Mouse (Mus musculus): ENCODE results near the gene Cacna1c.
"Not testable (repeated sequence)": the region's sequence is repeated elsewhere in the genome, so short reads cannot be mapped to it uniquely, and the experiment has no call there.

Cacna1c gene

DNA sequence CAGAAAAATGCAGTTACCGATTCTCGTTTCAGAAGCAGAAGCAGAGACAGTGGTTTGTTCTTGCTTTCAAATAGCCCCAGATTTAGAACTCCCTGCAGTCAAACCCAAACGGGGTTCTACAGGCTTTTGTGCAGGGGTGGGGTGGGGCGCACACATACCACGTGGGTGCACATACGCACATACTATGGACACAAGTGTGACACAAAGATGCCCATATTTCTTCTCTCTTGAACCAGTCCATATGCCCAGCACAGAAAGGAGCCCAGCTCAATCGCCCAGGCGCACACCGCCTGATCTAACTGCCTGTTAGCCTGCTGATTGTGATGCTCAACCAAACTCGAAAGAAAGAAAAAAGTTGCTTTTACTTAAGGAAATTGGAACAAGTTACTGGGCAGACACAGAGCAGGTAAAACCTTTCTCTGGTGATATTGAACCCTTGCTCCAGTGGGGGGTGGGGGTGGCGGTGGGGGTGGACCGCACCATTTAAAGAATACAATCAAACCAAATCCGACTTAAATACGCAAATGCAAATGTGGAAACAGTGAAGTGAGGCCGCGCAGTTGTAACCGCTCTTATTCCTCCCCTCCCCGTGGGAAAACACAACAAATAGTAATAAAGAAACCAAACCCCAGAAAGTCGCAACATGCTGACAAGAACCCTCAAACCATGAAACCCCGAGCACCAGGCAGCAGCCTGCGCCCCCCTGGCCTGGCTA lies 603.4 kb downstream of the Cacna1c start:
- no peak for DNase-seq (ENCODE audit: low spot score)

DNA sequence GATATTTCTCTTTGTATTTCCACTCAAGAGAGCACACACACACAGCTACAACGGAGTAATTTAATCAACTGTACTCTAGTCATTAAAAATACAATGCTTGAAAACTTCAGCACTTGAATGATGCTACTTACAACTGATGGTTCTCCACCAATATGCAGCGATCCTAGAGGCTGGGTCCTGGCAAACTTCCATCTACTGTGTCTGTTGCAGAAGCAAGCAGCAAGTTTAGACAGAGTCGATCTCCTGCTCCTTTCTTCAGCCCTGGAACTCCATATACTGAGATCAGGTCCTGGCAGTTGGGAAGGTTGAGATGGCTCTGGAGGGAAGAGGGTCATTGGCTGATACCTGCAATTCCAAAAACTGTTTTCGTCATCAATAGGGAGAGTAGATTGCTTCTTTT lies 617.5 kb downstream of the Cacna1c start:
- not testable (repeated sequence) for DNase-seq (ENCODE audit: low spot score)

DNA sequence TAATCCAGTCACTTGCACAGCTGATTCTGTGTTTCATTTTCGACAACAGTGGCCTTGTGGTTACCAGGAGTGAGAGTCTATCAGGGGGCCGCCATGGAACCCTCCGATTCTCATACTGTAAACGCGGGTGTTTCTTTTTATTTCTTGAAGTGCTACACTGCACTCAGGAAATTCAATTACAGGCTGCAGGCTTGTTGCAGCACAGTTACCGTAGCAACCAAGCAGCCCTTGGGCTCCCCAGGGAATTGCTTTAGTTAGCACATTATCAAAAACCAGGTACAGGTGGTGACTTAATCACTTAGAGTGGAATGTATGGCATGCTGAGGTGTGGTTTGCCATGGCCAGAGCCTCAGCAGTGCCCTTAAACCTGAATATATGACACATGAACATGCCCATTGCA lies 621.9 kb downstream of the Cacna1c start:
- no peak for DNase-seq (ENCODE audit: low spot score)

DNA sequence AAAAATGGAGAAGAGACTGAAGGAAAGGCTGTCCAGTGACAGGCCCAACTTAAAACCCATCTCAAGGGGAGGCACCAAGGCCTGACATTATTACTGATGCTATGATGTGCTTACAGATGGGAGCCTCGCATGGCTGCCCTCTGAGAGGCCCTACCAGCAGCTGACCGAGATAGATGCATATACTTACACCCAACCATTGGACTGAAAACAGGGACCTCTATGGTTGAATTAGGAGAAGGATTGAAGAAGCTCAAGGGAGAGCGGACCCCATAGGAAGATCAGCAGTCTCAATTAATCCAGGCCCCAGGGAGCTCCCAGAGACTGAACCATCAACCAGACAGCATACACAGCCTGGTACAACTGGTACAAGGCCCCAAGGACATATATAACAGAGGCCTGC lies 628.4 kb downstream of the Cacna1c start:
- DNase-seq (ENCODE audit: low spot score): no peak

DNA sequence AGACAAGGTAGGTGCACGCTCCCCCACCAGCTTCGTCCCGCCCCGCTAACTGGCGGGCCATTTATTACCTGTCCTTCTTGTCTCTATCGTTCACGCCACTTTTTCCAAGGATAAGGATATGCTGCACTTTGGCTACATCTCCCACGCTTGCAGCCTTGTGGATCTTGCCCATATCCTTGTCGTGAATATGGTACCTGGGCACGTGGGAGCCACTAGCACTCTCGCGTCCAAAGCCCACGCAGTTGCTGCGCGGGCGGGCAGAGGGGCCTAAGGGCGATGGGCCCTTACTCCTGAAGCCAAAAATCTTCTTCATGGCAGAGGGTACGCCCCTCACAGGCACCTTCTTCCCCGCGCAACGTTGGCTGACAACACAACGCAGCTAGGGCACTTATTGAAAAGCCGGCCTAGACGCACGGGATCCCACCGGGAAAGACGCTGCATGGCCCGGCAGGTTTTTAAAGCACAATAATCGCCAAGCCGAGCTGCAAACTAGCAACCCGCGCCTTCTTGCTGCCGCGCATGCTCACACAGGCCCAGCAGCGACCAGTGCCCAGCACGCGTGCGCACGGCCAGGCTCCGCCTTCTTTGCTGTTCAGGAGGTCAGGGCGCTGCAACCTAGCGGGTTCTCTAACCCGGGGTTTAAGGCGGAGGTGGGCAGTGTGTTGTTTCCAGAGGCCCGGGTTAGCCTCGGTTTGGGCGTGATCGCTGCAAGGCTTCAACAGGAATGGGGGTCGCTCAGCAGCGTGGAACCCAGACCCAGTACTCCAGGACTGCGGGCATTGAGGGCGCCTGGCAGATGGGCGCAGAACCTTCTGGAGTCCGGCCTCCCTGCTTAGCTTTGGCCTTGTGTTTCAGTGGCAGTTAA lies 634.2 kb downstream of the Cacna1c start, which contains the start of gene Ankrd26:
Gene Ankrd26 (minus strand): TSS at position 482 of the 865 bp plus-strand sequence.
- DNase-seq (ENCODE audit: low spot score): peak; percentile 87

DNA sequence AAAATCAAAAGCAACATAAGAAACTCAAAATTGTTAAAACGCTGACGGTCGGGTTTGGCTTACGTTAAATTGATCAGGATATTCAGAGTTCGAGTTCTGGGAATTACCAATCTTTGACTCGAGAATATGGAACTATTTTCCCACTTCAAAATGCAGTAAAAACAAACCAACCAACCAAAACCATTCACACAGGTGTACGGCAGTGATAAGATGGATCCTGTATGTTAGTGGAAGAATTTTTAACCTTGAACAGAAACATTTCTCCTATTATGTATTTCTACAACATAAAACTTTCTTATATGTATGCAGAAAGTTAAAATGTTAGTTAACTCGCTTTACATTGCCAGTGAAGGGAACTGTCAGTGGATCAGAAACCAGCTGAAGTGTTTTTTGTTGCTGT lies 635.0 kb downstream of the Cacna1c start:
- DNase-seq (ENCODE audit: low spot score): no peak

DNA sequence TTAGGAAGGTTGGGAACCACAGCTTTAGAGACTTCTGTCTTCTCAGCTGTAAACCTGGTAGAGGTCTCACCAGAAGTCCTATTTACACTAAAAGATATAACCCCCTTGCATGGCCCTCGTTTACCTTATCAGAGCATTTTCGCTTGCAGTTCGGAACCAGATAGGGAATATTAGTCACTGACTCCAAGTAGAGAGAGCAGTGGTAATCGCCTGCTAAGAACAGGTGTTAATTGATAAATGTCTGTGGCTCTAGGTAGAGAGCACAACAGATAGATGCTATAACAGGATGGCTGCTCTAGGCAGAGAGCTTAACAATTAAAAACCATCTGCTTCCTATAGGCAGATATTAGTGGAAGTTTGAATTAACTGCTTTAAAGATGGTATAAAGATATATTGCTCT lies 657.6 kb downstream of the Cacna1c start:
- DNase-seq (ENCODE audit: low spot score): no peak
